Mouse (Mus musculus) megakaryocyte, embryonic 14.5 days (primary cell): ENCODE results near the gene Oat.

ENCODE experiments used
- FLI1 ChIP-seq: IDR thresholded peaks from 2 replicates; pipeline ENCODE4 v1.6.1; 2012; ENCODE audit warnings: low read length, inconsistent platforms, mixed read lengths
- GATA1 ChIP-seq: IDR thresholded peaks from 3 replicates; pipeline ENCODE4 v1.6.1; 2012; ENCODE audit warnings: mixed read lengths, low read length, inconsistent platforms, borderline replicate concordance

DNA sequence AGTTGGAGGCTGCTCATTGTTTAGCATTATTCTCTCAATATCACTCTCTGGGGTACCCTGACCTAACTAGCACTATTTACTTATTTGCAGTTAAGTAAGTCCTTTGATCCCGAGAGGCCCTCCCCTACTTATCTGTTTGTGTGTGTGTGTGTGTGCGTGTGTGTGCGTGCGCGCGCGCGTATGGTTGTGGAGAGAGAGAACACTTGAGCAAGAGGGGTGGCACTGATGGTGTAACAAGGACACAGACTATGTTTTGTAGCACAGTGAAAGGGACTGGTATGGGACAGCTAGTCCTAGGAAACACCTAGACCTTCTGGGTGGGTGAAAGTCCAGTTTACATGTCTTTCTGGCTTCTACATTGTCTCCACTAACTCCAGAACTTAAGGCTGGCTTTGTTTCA, 35.3 kb upstream of the Oat start:
- TF ChIP-seq GATA1 (no peak), FLI1 (no peak)
